Mouse (Mus musculus): ENCODE measurements around the gene Suco.
A peak's percentile ranks its signal among the peaks of the same experiment; 100 is the strongest.

The Suco gene

DNA sequence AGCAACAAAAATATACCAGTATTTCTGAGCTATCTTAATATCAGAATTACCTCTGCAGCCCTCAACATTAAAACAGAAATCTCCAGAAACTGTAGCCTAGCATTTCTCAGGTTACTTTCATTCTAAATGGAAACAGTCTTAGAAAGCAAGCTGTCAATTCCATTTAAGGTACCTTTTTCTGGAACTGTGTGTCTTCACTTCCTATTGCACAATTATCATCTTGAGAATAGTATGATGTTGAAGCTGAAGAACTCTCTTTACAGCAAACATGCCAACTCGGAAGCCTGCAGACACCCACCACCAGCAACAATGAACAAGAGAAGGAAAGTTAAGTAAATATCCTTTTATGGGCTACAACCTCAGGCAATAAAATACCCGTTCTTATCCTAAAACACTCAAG lies 12.7 kb downstream of the Suco start:
- Histone ChIP-seq H3K27me3 (ENCODE audit: control insufficient read depth, insufficient read depth, low read length, poor library complexity, severe bottlenecking) (no peaks in the 10 kb centered on the region), H3K36me3 (ENCODE audit: control insufficient read depth, insufficient read depth, low read length, poor library complexity, severe bottlenecking) (no peaks in the 10 kb centered on the region)
- DNase-seq (ENCODE audit: low read depth, low spot score) = no peak

DNA sequence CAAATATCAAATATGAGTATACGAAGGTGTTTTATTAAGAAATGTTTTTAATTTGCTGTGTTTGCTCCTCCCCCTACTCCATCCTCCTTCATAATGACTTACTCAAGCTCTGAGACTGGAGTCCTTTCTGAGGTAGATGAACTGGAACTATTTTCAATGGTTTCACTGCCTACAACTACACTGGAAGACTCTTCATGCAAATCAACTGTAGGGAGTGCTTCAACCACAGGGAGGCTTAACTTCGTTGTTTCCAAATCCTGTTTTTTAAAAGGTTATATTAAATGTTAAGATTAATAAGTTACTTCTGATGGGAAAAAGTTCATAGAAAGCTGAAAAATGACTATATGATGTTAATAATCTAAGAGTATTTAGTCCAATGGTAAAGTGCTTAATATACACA lies 17.2 kb downstream of the Suco start:
- no peaks in the 10 kb centered on the region for H3K36me3 ChIP-seq (ENCODE audit: control insufficient read depth, insufficient read depth, low read length, poor library complexity, severe bottlenecking)
- peak; percentile 24 for DNase-seq (ENCODE audit: low read depth, low spot score)
- H3K27me3 ChIP-seq (ENCODE audit: control insufficient read depth, insufficient read depth, low read length, poor library complexity, severe bottlenecking) = no peaks in the 10 kb centered on the region

DNA sequence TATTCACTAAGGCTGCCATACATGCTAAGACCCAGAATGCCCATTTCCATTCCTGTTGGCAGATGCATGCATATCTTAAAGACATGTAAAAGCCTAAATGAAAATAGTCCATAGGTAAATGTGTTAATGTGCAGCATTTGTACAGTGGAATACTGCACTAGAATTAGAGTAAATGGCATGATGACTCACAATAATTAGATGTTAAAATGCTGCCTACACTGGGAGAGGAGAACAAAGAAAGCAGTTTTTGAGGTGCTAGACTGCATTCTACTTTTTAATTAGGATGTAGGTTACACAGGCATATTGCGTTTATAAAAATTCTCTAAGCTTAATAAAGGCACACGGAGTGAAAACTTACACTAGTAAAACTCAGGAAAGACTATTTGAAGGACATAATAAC lies 49.8 kb downstream of the Suco start:
- H3K36me3 ChIP-seq (ENCODE audit: control insufficient read depth, insufficient read depth, low read length, poor library complexity, severe bottlenecking) = peaks cover 9% of the 10 kb centered on the region
- no peak for DNase-seq (ENCODE audit: low read depth, low spot score)

DNA sequence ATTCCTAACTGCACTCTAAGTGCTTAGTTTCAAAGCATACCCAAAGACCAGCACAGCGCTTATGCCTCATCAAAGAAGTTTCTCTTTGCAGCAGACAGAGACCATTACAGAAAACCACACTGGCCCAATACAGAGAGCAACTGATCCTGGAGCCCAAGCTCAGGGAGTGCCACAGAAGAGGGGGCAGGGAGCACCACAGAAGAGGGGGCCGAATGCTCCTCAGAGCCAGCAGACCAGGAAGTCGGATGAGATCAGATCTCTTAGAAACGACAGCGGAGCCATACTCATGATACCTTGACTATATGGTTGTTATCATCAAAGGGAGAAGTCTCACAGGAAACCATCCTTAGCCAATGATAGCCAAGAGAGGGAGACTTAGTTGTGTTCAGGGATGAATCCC lies 67.1 kb downstream of the Suco start:
- DNase-seq (ENCODE audit: low read depth, low spot score) = no peak
- no peaks in the 10 kb centered on the region for H3K27me3 ChIP-seq (ENCODE audit: control insufficient read depth, insufficient read depth, low read length, poor library complexity, severe bottlenecking)
- no peaks in the 10 kb centered on the region for H3K36me3 ChIP-seq (ENCODE audit: control insufficient read depth, insufficient read depth, low read length, poor library complexity, severe bottlenecking)

More for the DNA sequence above, 49.8 kb downstream of the Suco start:
- H3K27me3 ChIP-seq (ENCODE audit: control insufficient read depth, insufficient read depth, low read length, poor library complexity, severe bottlenecking) = no peaks in the 10 kb centered on the region

DNA sequence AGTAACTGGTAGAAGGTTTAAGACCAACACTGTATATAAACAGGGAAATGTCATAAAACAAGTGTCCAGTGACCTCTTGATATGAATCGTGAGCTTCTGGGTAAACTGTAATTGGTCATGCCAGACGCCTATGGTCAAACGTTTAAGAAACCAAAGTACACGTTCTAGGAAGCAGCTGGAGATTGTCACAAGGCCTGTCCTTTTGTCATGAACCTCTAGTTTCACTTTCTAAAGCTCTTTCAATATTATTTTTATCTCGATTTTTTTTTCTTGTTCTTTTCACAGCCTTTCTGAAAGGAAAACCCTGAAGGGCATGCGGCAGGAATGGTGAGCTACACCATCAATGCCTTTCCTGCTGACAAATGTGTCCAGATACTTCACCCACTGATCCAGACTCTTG lies 67.5 kb downstream of the Suco start:
- Histone ChIP-seq H3K36me3 (ENCODE audit: control insufficient read depth, insufficient read depth, low read length, poor library complexity, severe bottlenecking) (no peaks in the 10 kb centered on the region), H3K27me3 (ENCODE audit: control insufficient read depth, insufficient read depth, low read length, poor library complexity, severe bottlenecking) (no peaks in the 10 kb centered on the region)
- DNase-seq (ENCODE audit: low read depth, low spot score) = peak; percentile 57

DNA sequence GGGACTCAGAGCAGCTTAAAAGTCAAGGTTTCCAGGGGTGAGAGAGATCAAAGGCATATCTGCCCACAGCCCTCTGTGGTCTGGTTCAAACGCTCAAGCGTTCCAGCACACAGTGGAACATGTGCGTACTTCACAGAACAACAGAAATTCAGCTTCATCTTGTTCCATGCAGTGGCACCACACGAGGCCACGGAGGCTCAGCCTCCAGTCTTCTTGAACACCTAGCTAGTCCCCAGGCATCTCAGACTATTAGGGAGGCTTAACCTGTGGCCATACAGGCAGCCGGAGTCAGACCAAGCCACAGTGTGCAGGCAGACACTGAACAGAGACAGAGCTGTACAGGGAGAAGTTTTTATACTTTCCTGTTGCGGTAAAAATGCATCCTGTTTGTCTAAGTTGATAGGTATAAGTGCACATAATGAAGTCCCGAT lies 71.9 kb downstream of the Suco start:
- Histone ChIP-seq H3K36me3 (ENCODE audit: control insufficient read depth, insufficient read depth, low read length, poor library complexity, severe bottlenecking) (no peaks in the 10 kb centered on the region), H3K27me3 (ENCODE audit: control insufficient read depth, insufficient read depth, low read length, poor library complexity, severe bottlenecking) (no peaks in the 10 kb centered on the region)
- DNase-seq (ENCODE audit: low read depth, low spot score) = peak; percentile 33

DNA sequence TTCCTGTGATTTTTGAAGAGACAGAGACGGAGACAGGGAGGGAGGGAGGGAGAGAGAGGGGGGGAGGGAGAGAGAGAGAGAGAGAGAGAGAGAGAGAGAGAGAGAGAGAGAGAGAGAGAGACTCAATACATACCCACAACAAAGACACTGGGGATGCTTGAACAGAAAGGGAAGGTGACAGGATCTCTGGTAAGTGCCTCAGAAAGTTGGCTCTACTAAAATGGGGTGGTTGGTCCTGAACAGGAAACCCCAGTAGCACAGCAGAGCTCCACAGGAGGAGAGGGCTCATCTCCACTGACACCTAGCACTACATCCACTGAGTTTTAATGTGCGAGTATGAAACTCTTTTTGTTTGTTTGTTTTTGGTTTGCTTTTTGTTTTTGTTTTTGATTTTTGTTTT lies 75.2 kb downstream of the Suco start:
- peak; percentile 34 for DNase-seq (ENCODE audit: low read depth, low spot score)
- no peaks in the 10 kb centered on the region for H3K36me3 ChIP-seq (ENCODE audit: control insufficient read depth, insufficient read depth, low read length, poor library complexity, severe bottlenecking)
- no peaks in the 10 kb centered on the region for H3K27me3 ChIP-seq (ENCODE audit: control insufficient read depth, insufficient read depth, low read length, poor library complexity, severe bottlenecking)

DNA sequence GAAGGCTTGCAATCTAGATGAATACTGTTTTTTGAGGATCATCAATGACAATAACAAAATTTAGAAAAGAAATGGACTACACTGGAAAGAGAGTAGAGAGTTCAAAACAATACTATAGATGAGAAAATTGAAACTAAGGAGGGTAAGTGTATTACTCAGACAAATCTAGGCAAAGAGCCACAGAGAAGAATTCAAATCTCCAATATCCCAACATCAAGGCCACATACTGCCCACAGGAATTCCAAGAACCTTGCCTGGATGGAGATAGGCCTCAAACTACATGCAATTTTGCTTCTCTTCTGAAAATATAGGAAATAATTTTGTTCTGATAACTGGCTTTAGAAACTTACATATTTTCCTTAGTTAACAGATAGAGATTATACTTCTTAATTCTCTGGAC lies 76.2 kb downstream of the Suco start:
- no peak for DNase-seq (ENCODE audit: low read depth, low spot score)
- no peaks in the 10 kb centered on the region for H3K27me3 ChIP-seq (ENCODE audit: control insufficient read depth, insufficient read depth, low read length, poor library complexity, severe bottlenecking)

DNA sequence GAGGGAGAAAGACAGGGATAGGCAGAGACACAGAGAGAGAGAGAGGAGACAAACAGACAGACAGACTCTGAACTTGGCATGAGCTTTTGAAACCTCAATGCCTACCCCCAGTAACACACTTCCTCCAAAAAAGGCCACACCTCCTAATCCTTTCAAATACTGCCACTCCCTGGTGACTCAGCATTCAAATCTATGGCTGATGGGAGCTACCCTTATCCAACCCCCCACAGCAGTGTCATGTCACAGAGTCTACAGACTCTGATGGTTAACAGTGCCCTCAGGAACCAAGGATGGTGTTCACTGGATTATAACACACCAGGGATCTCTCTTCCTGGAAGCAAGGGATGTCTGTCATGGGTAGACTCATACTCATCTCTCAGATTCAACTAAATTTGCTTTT lies 76.7 kb downstream of the Suco start:
- peak; percentile 33 for DNase-seq (ENCODE audit: low read depth, low spot score)
- H3K27me3 ChIP-seq (ENCODE audit: control insufficient read depth, insufficient read depth, low read length, poor library complexity, severe bottlenecking) = no peaks in the 10 kb centered on the region
- no peaks in the 10 kb centered on the region for H3K36me3 ChIP-seq (ENCODE audit: control insufficient read depth, insufficient read depth, low read length, poor library complexity, severe bottlenecking)

More for the DNA sequence above, 76.2 kb downstream of the Suco start:
- no peaks in the 10 kb centered on the region for H3K36me3 ChIP-seq (ENCODE audit: control insufficient read depth, insufficient read depth, low read length, poor library complexity, severe bottlenecking)

DNA sequence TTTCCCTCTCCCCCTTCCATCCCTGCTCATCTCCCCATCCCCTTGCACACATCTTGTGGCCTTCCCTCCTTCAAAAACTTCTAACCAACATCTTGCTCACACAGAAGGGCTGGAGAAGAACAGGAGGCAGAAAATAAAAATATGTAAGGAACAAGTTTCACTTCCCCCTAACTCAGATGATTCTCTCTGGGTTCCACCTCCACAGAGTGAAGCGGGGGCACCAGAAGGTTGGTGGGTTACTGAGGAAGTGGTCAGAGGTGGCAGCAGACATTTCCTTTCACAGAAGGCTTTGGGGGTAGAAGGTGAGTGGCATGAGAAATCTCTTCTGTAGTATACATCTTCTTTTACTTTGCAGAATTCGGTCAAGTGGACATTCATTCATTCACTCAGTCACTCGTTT lies 77.6 kb downstream of the Suco start:
- peak; percentile 84 for DNase-seq (ENCODE audit: low read depth, low spot score)
- Histone ChIP-seq H3K36me3 (ENCODE audit: control insufficient read depth, insufficient read depth, low read length, poor library complexity, severe bottlenecking) (no peaks in the 10 kb centered on the region), H3K27me3 (ENCODE audit: control insufficient read depth, insufficient read depth, low read length, poor library complexity, severe bottlenecking) (no peaks in the 10 kb centered on the region)

DNA sequence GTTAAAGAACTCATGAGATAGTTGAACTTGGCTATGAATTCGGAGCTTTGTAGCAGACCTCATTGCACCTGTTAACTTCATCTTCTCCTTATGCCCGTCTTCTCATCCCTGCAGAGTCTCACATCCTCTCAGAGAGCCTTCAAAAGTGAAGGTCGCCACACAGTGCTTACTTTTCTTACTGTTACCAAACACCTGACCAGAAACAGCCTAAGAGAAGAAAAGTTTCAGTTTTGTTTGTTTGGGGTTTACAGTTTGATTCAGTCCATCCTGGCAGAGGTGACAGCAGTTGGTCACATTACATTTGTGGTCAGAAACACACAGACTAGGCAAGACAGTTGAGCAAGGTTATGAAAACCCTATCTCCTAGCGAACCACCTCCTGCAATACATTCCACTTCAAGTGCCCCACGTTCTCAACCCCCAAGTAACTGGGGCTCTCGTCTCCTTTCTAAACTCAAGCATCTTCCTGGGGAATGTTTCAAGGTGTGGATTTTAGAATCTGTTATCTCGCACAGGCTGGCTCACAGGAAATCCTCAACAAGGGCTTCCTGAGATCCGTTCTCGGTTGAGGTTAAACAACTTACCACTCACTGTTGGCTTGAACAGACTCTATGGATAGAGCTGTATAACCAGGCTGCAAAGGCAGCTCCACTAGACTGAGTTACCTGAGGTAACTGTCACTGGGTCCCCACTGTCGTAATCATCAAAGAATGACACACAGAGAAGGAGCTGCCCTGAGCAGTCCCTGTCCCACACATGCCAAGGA lies 81.9 kb downstream of the Suco start:
- no peaks in the 10 kb centered on the region for H3K36me3 ChIP-seq (ENCODE audit: control insufficient read depth, insufficient read depth, low read length, poor library complexity, severe bottlenecking)
- H3K27me3 ChIP-seq (ENCODE audit: control insufficient read depth, insufficient read depth, low read length, poor library complexity, severe bottlenecking) = no peaks in the 10 kb centered on the region
- peak; percentile 41 for DNase-seq (ENCODE audit: low read depth, low spot score)

DNA sequence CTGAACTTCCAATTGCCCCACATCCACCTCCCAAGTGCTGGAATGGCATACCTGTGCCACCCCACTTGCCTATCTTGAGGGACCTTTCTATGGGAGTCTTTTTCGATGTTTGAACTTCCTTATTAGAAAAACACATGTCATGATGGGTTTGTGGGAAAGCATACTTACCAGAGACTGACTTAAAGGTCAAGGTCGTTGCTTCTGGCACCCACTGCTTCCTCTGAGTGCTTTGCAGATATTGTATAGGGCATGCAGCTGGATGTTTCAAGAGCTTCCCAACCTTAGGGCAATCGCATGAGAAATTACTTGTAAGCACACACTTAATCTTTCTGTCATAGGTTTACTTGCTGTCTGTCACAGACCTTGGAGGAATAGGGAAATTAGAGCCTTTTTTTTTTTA lies 83.2 kb downstream of the Suco start:
- DNase-seq (ENCODE audit: low read depth, low spot score) = no peak
- H3K27me3 ChIP-seq (ENCODE audit: control insufficient read depth, insufficient read depth, low read length, poor library complexity, severe bottlenecking) = no peaks in the 10 kb centered on the region
- no peaks in the 10 kb centered on the region for H3K36me3 ChIP-seq (ENCODE audit: control insufficient read depth, insufficient read depth, low read length, poor library complexity, severe bottlenecking)

DNA sequence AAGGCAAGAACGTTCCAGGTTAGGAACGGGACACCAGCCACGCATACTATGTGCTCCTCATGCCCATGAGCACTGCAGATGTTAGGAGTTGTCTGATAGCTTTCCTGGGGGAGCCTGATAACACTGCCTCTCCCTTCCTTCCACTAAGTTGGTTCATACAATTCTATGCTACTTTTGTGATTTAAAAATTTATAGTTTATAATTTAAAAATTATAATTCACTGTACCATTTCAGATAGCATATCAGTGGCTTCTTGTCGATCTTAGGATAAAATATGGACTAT lies 83.9 kb downstream of the Suco start:
- H3K27me3 ChIP-seq (ENCODE audit: control insufficient read depth, insufficient read depth, low read length, poor library complexity, severe bottlenecking) = no peaks in the 10 kb centered on the region

DNA sequence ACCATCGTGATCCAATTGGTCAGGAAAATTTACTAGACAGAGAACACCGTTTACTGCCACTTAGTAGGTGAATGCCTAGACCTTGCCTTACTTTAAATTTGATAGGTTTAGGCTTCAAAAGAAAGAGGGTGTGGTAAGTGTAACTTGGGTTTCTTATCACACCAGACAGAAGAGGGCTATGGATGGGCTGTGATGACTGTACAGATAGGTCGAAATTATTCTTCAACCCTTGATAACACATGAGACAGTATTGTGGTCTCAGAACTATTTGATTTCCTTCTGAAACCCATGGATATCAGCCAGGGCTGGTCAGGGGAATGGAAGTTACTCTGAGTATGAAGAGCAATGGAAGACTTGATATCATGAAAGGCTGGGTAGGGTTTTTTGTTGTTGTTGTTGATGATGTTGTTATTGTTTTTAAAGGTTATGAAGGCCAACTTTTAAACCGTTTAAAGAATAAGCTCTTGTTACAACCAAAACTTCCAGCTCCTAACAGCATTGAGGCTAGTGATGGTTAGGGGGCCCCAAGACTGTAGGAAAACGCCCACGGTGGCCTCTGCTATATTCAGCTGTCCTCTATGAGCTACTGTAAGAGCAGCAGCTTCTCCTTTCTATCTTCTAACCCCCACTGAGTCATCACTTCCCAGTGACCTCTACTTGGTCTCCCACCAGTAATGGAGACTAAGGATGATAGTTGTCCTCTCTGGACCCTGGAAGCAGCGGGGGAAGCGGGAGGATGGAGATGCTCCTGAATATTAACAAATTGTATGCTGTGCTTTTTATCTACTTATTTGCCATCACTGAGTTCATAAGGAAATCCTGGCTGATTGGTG lies 84.4 kb downstream of the Suco start:
- Histone ChIP-seq H3K27me3 (ENCODE audit: control insufficient read depth, insufficient read depth, low read length, poor library complexity, severe bottlenecking) (no peaks in the 10 kb centered on the region), H3K36me3 (ENCODE audit: control insufficient read depth, insufficient read depth, low read length, poor library complexity, severe bottlenecking) (no peaks in the 10 kb centered on the region)
- no peak for DNase-seq (ENCODE audit: low read depth, low spot score)

More for the DNA sequence above, 83.9 kb downstream of the Suco start:
- DNase-seq (ENCODE audit: low read depth, low spot score) = no peak
- H3K36me3 ChIP-seq (ENCODE audit: control insufficient read depth, insufficient read depth, low read length, poor library complexity, severe bottlenecking) = no peaks in the 10 kb centered on the region

DNA sequence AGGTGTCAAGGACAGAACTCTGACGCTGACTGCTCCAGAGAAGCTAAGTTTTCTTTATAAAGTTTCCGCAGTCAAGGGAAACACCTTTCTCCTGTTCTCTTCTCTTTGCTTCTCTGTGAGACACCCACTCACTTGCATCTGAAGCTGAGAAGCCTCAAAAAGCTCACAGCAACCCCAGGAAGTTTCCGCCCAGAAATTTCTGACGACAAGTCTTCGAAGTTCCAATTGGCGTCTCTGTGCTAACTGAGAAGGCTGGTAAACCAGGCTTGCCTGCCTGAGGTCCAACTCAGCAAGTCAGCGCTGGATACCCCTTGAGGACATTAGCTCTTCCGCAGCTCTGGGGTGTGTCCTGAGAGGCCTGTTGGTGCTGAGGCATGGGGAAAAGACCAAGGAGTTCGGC lies 88.1 kb downstream of the Suco start, which contains the start of gene Fasl:
Gene Fasl (minus strand): TSS at position 157 of the 400 bp plus-strand sequence.
- no peaks in the 10 kb centered on the region for H3K27me3 ChIP-seq (ENCODE audit: control insufficient read depth, insufficient read depth, low read length, poor library complexity, severe bottlenecking)
- H3K36me3 ChIP-seq (ENCODE audit: control insufficient read depth, insufficient read depth, low read length, poor library complexity, severe bottlenecking) = no peaks in the 10 kb centered on the region
- DNase-seq (ENCODE audit: low read depth, low spot score) = no peak
